Mouse (Mus musculus): ENCODE measurements around the gene Tspan32. TPM values are rescaled to one million over a fixed set of nuclear protein-coding genes. Genes with fewer than 3 reads are reported as not detected.

The Tspan32 gene
- polyA plus RNA-seq, 1 experiment from 2014 or later: 2.3 TPM

- ATAC-seq (replicated peaks; ENCODE audit: low FRiP score): no peak
- Histone ChIP-seq H3K36me3 (no peaks in the 10 kb centered on the region), H3K4me1 (0 out of 2 replicates have a peak, but pooled peaks cover 3% of the 10 kb centered on the region), H3K4me2 (no peak overlapping the region), H3K27me3 (no peaks in the 10 kb centered on the region), H3K9ac (no peak overlapping the region), H3K27ac (no peak overlapping the region), H3K4me3 (replicated peaks) (no peak overlapping the region), H3K9me3 (replicated peaks) (no peaks in the 10 kb centered on the region)
- 92% methylated on average over 2 of the region's 2 CpGs for WGBS
Measured at GRCm38 (mm10) chr7:143023499-143023898, 18.7 kb downstream of the Tspan32 start.

GRCm38 (mm10) chr7:143024293-143024692 is 19.4 kb downstream of the Tspan32 start:
- H3K9me3 ChIP-seq (replicated peaks): no peaks in the 10 kb centered on the region
- 84% methylated on average over 1 of the region's 1 CpGs for WGBS
- H3K4me2 ChIP-seq: no peak overlapping the region
- H3K36me3 ChIP-seq: no peaks in the 10 kb centered on the region
- no peak overlapping the region for H3K27ac ChIP-seq
- 0 out of 2 replicates have a peak, but pooled peaks cover 3% of the 10 kb centered on the region for H3K4me1 ChIP-seq
- no peak overlapping the region for H3K4me3 ChIP-seq (replicated peaks)
- H3K9ac ChIP-seq: no peak overlapping the region
- H3K27me3 ChIP-seq: no peaks in the 10 kb centered on the region
- ATAC-seq (replicated peaks; ENCODE audit: low FRiP score): no peak

GRCm38 (mm10) chr7:143025496-143025895 is 20.6 kb downstream of the Tspan32 start:
- Histone ChIP-seq H3K9ac (no peak overlapping the region), H3K9me3 (replicated peaks) (no peaks in the 10 kb centered on the region)
- WGBS: 85% methylated on average over 3 of the region's 3 CpGs

GRCm38 (mm10) chr7:143027196-143027595 is 22.4 kb downstream of the Tspan32 start:
- H3K4me3 ChIP-seq (replicated peaks): no peak overlapping the region
- H3K9me3 ChIP-seq (replicated peaks): no peaks in the 10 kb centered on the region
- H3K4me1 ChIP-seq: 0 out of 2 replicates have a peak, but pooled peaks cover 3% of the 10 kb centered on the region
- no peaks in the 10 kb centered on the region for H3K27me3 ChIP-seq
- 89% methylated on average over 4 of the region's 4 CpGs for WGBS
- H3K36me3 ChIP-seq: 0 out of 2 replicates have a peak, but pooled peaks cover 4% of the 10 kb centered on the region
- no peak overlapping the region for H3K4me2 ChIP-seq
- H3K27ac ChIP-seq: no peak overlapping the region
- ATAC-seq (replicated peaks; ENCODE audit: low FRiP score): no peak
- no peak overlapping the region for H3K9ac ChIP-seq

More at GRCm38 (mm10) chr7:143025496-143025895, 20.6 kb downstream of the Tspan32 start:
- Histone ChIP-seq H3K4me3 (replicated peaks) (no peak overlapping the region), H3K4me1 (0 out of 2 replicates have a peak, but pooled peaks cover 3% of the 10 kb centered on the region), H3K27me3 (no peaks in the 10 kb centered on the region), H3K4me2 (no peak overlapping the region), H3K27ac (no peak overlapping the region), H3K36me3 (no peaks in the 10 kb centered on the region)
- no peak for ATAC-seq (replicated peaks; ENCODE audit: low FRiP score)

GRCm38 (mm10) chr7:143031816-143032215 is 27.0 kb downstream of the Tspan32 start:
- no peak for ATAC-seq (replicated peaks; ENCODE audit: low FRiP score)
- 0 out of 2 replicates have a peak, but pooled peaks cover 3% of the 10 kb centered on the region for H3K4me1 ChIP-seq
- no peak overlapping the region for H3K9ac ChIP-seq
- H3K36me3 ChIP-seq: peaks cover 4% of the 10 kb centered on the region; the same call in 1 of the 2 replicates
- no peaks in the 10 kb centered on the region for H3K27me3 ChIP-seq
- H3K4me3 ChIP-seq (replicated peaks): no peak overlapping the region
- 72% methylated on average over 1 of the region's 1 CpGs for WGBS
- H3K27ac ChIP-seq: no peak overlapping the region
- no peak overlapping the region for H3K4me2 ChIP-seq
- no peaks in the 10 kb centered on the region for H3K9me3 ChIP-seq (replicated peaks)

GRCm38 (mm10) chr7:143033581-143033980 is 28.7 kb downstream of the Tspan32 start:
- ATAC-seq (replicated peaks; ENCODE audit: low FRiP score): no peak

GRCm38 (mm10) chr7:143034112-143034511 is 29.3 kb downstream of the Tspan32 start:
- H3K4me1 ChIP-seq: 0 out of 2 replicates have a peak, but pooled peaks cover 3% of the 10 kb centered on the region
- ATAC-seq (replicated peaks; ENCODE audit: low FRiP score): no peak
- no peak overlapping the region for H3K4me2 ChIP-seq
- no peak overlapping the region for H3K9ac ChIP-seq
- no peaks in the 10 kb centered on the region for H3K9me3 ChIP-seq (replicated peaks)
- no peak overlapping the region for H3K27ac ChIP-seq
- H3K4me3 ChIP-seq (replicated peaks): no peak overlapping the region
- H3K36me3 ChIP-seq: peaks cover 4% of the 10 kb centered on the region; the same call in 1 of the 2 replicates
- no peaks in the 10 kb centered on the region for H3K27me3 ChIP-seq
- WGBS: 96% methylated on average over 2 of the region's 2 CpGs

More at GRCm38 (mm10) chr7:143033581-143033980, 28.7 kb downstream of the Tspan32 start:
- Histone ChIP-seq H3K27ac (no peak overlapping the region), H3K4me3 (replicated peaks) (no peak overlapping the region), H3K9me3 (replicated peaks) (no peaks in the 10 kb centered on the region), H3K36me3 (peaks cover 4% of the 10 kb centered on the region; the same call in 1 of the 2 replicates), H3K27me3 (no peaks in the 10 kb centered on the region), H3K4me1 (0 out of 2 replicates have a peak, but pooled peaks cover 2% of the 10 kb centered on the region), H3K4me2 (no peak overlapping the region), H3K9ac (no peak overlapping the region)
- 85% methylated on average over 4 of the region's 4 CpGs for WGBS

- H3K4me2 ChIP-seq: no peak overlapping the region
- 89% methylated on average over 8 of the region's 8 CpGs for WGBS
- ATAC-seq (replicated peaks; ENCODE audit: low FRiP score): no peak
- no peaks in the 10 kb centered on the region for H3K27me3 ChIP-seq
- H3K4me1 ChIP-seq: 0 out of 2 replicates have a peak, but pooled peaks cover 3% of the 10 kb centered on the region
- peaks cover 4% of the 10 kb centered on the region; the same call in 1 of the 2 replicates for H3K36me3 ChIP-seq
- H3K4me3 ChIP-seq (replicated peaks): no peak overlapping the region
- H3K9ac ChIP-seq: no peak overlapping the region
- no peaks in the 10 kb centered on the region for H3K9me3 ChIP-seq (replicated peaks)
- no peak overlapping the region for H3K27ac ChIP-seq
Measured at GRCm38 (mm10) chr7:143034519-143035450, 29.9 kb downstream of the Tspan32 start.

GRCm38 (mm10) chr7:143036787-143037186 is 31.9 kb downstream of the Tspan32 start:
- Histone ChIP-seq H3K4me2 (no peak overlapping the region), H3K9ac (no peak overlapping the region), H3K36me3 (no peaks in the 10 kb centered on the region; the same call in 1 of the 2 replicates), H3K27me3 (no peaks in the 10 kb centered on the region), H3K9me3 (replicated peaks) (no peaks in the 10 kb centered on the region), H3K4me3 (replicated peaks) (no peak overlapping the region), H3K4me1 (peaks cover 7% of the 10 kb centered on the region; the same call in 1 of the 2 replicates), H3K27ac (no peak overlapping the region)
- WGBS: 80% methylated on average over 3 of the region's 3 CpGs
- ATAC-seq (replicated peaks; ENCODE audit: low FRiP score): no peak

GRCm38 (mm10) chr7:143037306-143037705 is 32.5 kb downstream of the Tspan32 start:
- Histone ChIP-seq H3K4me3 (replicated peaks) (no peak overlapping the region), H3K36me3 (no peaks in the 10 kb centered on the region; the same call in 1 of the 2 replicates), H3K27ac (no peak overlapping the region), H3K4me2 (no peak overlapping the region), H3K4me1 (peaks cover 13% of the 10 kb centered on the region), H3K27me3 (no peaks in the 10 kb centered on the region), H3K9me3 (replicated peaks) (no peaks in the 10 kb centered on the region), H3K9ac (no peak overlapping the region)
- no peak for ATAC-seq (replicated peaks; ENCODE audit: low FRiP score)
- WGBS: 93% methylated on average over 4 of the region's 4 CpGs

GRCm38 (mm10) chr7:143038174-143038931 is 33.5 kb downstream of the Tspan32 start:
- H3K27ac ChIP-seq: no peak overlapping the region
- no peak overlapping the region for H3K4me3 ChIP-seq (replicated peaks)
- H3K27me3 ChIP-seq: no peaks in the 10 kb centered on the region
- WGBS: 85% methylated on average over 3 of the region's 3 CpGs
- H3K9ac ChIP-seq: no peak overlapping the region
- no peak for ATAC-seq (replicated peaks; ENCODE audit: low FRiP score)
- H3K4me2 ChIP-seq: no peak overlapping the region
- H3K36me3 ChIP-seq: no peaks in the 10 kb centered on the region; the same call in 1 of the 2 replicates
- H3K4me1 ChIP-seq: peaks cover 19% of the 10 kb centered on the region
- H3K9me3 ChIP-seq (replicated peaks): no peaks in the 10 kb centered on the region

All from kidney, embryonic 15.5 days (tissue).